Mouse (Mus musculus) embryonic facial prominence, embryonic 12.5 days (tissue): ENCODE measurements around the gene Trex2. TPM values are rescaled to one million over a fixed set of nuclear protein-coding genes. Genes with fewer than 3 reads are reported as not detected.

Experiments
- ATAC-seq: fragments of 200-750 bp; cut with Nextera tagmentation; 2 replicates; pipeline ENCODE4 v1.8.0; 2017; ENCODE audit not compliant: insufficient number of reproducible peaks, insufficient read depth, low FRiP score, low TSS enrichment
- H3K27ac ChIP-seq: fragments of 300-500 bp; sonication (generic); 2 replicates; pipeline ENCODE4 v1.5.1; 2016; ENCODE audit warnings: mild to moderate bottlenecking
- H3K27me3 ChIP-seq: fragments of 300-500 bp; sonication (generic); 2 replicates; pipeline ENCODE4 v1.6.1; 2016; ENCODE audit warnings: mild to moderate bottlenecking, moderate library complexity
- H3K36me3 ChIP-seq: fragments of 300-500 bp; sonication (generic); 2 replicates; pipeline ENCODE4 v1.6.1; 2016; ENCODE audit warnings: mild to moderate bottlenecking
- H3K4me1 ChIP-seq: fragments of 300-500 bp; sonication (generic); 2 replicates; pipeline ENCODE4 v1.6.1; 2016
- H3K4me2 ChIP-seq: fragments of 300-500 bp; sonication (generic); replicated peaks from 2 replicates; pipeline ENCODE4 v1.6.1; 2016; ENCODE audit warnings: mild to moderate bottlenecking, moderate library complexity
- H3K4me3 ChIP-seq: fragments of 300-500 bp; sonication (generic); 2 replicates; pipeline ENCODE4 v1.5.1; 2016; ENCODE audit warnings: mild to moderate bottlenecking
- H3K9ac ChIP-seq: fragments of 300-500 bp; sonication (generic); 2 replicates; pipeline ENCODE4 v1.6.1; 2016; ENCODE audit warnings: mild to moderate bottlenecking, moderate library complexity
- H3K9me3 ChIP-seq: fragments of 300-500 bp; sonication (generic); 2 replicates; pipeline ENCODE4 v1.6.1; 2016; ENCODE audit warnings: mild to moderate bottlenecking, moderate library complexity
- WGBS: fragments of 180-500 bp; shearing (Covaris S2); methylation state at CpG from one replicate; pipeline ENCODE4 v1.1.7; 2016; 5-methylcytosine and 5-hydroxymethylcytosine counted together
- polyA plus RNA-seq: library from polyadenylated mRNA; unstranded; fragments of >200 nt; fragmentation: Nextera tagmentation; extraction: Ambion mirVana; gene quantifications from 2 replicates; pipeline ENCODE4 v1.2.1, GENCODE M21; 2016

The Trex2 gene
- polyA plus RNA-seq, result not detected in 2 replicates

GRCm38 (mm10) chrX:73435252-73435651 lies at the start of gene Trex2:
Gene Trex2 (minus strand): TSS chrX:73435344.
- Histone ChIP-seq H3K27ac (no peak within 1 kb of the TSS), H3K27me3 (no peaks in the 10 kb centered on the region), H3K9me3 (no peaks in the 10 kb centered on the region), H3K9ac (no peak within 1 kb of the TSS), H3K4me1 (no peaks in the 10 kb centered on the region), H3K4me2 (no peak within 1 kb of the TSS), H3K4me3 (no peak within 1 kb of the TSS), H3K36me3 (peaks cover 8% of the 10 kb centered on the region; the same call in 1 of the 2 replicates)
- WGBS, result 81% methylated on average over 11 of the region's 11 CpGs
- no peak for ATAC-seq

DNA sequence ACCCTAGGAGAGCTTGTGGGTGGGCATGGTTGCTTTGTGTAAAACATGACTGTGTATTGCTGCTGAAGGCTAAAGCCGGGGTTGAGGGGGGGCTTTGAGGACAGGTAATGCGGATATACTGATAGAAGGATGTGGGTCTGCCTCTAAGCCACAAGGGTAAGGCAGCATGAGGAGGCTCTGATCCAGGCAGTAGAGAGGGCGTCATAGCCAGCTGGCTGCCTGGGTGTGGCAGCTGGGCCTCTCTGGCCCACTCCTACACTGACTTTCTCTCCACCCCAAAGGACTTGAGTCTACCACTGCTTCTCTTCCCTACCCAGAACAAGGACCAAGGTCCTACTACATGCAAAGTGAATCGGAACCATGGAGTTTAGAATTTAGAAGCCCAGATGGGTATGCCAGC lies 49.7 kb upstream of the Trex2 start:
- Histone ChIP-seq H3K4me1 (peaks cover 3% of the 10 kb centered on the region; the same call in 1 of the 2 replicates), H3K27ac (no peak overlapping the region), H3K36me3 (no peaks in the 10 kb centered on the region), H3K9ac (no peak overlapping the region), H3K4me3 (peak overlapping the region; percentile 39; the same call in 1 of the 2 replicates), H3K9me3 (no peaks in the 10 kb centered on the region), H3K27me3 (peaks cover 4% of the 10 kb centered on the region), H3K4me2 (peak overlapping the region; percentile 56)
- ATAC-seq, result no peak
- WGBS, result 84% methylated on average over 4 of the region's 4 CpGs

- H3K36me3 ChIP-seq, result no peaks in the 10 kb centered on the region
- peaks cover 4% of the 10 kb centered on the region for H3K27me3 ChIP-seq
- peak overlapping the region; percentile 57; the same call in 1 of the 2 replicates for H3K27ac ChIP-seq
- peak overlapping the region; percentile 56 for H3K4me2 ChIP-seq
- no peaks in the 10 kb centered on the region for H3K9me3 ChIP-seq
- H3K4me3 ChIP-seq, result peak overlapping the region; percentile 39
- 56% methylated on average over 1 of the region's 1 CpGs for WGBS
- ATAC-seq, result no peak
- H3K9ac ChIP-seq, result peak overlapping the region; percentile 52
- H3K4me1 ChIP-seq, result peaks cover 3% of the 10 kb centered on the region; the same call in 1 of the 2 replicates
Observed at GRCm38 (mm10) chrX:73484076-73484475, 48.9 kb upstream of the Trex2 start.

GRCm38 (mm10) chrX:73483484-73483810 lies 48.3 kb upstream of the Trex2 start, which contains the start of gene Bgn:
Gene Bgn (plus strand): TSS chrX:73483602.
- peaks cover 4% of the 10 kb centered on the region for H3K27me3 ChIP-seq
- H3K4me2 ChIP-seq, result peak within 1 kb of the TSS; percentile 56
- H3K4me1 ChIP-seq, result peaks cover 3% of the 10 kb centered on the region; the same call in 1 of the 2 replicates
- H3K27ac ChIP-seq, result peak within 1 kb of the TSS; percentile 57; the same call in 1 of the 2 replicates
- WGBS, result 31% methylated on average over 9 of the region's 14 CpGs
- H3K9ac ChIP-seq, result peak within 1 kb of the TSS; percentile 52
- no peak for ATAC-seq
- H3K36me3 ChIP-seq, result no peaks in the 10 kb centered on the region
- H3K9me3 ChIP-seq, result no peaks in the 10 kb centered on the region
- H3K4me3 ChIP-seq, result peak within 1 kb of the TSS; percentile 39

DNA sequence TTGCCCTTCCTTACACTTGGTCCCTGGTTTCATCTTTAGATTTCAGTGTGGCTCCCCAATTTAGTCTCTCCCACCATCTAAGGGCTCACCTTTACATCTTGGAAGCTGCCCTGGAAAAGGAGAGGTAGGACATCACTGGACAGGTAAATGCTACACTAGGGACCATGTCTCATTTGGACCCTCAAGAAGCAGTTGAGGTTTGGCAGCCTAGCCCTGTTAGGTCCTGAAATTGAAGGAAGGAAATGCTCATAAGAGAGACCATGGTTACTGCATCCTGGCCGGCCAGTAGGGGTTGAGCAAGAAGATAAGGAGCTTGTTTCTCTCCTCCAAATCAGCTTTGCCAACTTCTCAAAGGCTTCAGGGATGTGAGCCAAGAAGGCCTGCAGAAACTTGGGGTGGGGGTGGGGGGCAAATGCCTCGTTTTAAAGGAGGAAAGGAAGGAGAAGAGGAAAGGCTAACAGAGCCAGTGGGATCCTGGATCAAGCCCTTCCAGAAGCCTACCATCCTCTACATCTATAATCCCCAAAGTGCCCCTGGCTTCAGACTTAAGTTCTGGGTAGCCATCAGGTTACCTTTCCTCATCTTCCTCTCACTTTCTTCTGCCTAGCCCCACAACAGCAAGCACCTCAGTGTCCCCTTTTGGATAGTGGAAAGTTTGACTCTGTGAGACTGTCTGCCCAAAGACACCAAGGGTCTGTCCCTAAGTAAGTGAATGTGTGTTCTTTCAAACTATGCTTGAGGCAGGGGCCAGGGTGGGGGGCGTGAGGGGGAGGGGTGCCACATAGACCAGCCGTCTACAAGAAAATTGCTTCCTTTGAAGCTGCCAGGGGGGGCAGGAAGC lies 47.7 kb upstream of the Trex2 start:
- peak overlapping the region; percentile 39; the same call in 1 of the 2 replicates for H3K4me3 ChIP-seq
- no peaks in the 10 kb centered on the region for H3K9me3 ChIP-seq
- WGBS, result 33% methylated on average over 3 of the region's 4 CpGs
- H3K4me2 ChIP-seq, result peak overlapping the region; percentile 56
- peak overlapping the region; percentile 52; the same call in 1 of the 2 replicates for H3K9ac ChIP-seq
- H3K36me3 ChIP-seq, result no peaks in the 10 kb centered on the region
- H3K4me1 ChIP-seq, result peaks cover 3% of the 10 kb centered on the region; the same call in 1 of the 2 replicates
- peaks cover 8% of the 10 kb centered on the region for H3K27me3 ChIP-seq
- H3K27ac ChIP-seq, result 0 out of 2 replicates have a peak overlapping the region, but pooled peaks have one; percentile 23
- no peak for ATAC-seq

GRCm38 (mm10) chrX:73480334-73480733 lies 45.2 kb upstream of the Trex2 start:
- no peak overlapping the region for H3K9ac ChIP-seq
- H3K4me2 ChIP-seq, result no peak overlapping the region
- no peak overlapping the region for H3K4me3 ChIP-seq
- H3K9me3 ChIP-seq, result no peaks in the 10 kb centered on the region
- 27% methylated on average over 2 of the region's 2 CpGs for WGBS
- ATAC-seq, result no peak
- H3K36me3 ChIP-seq, result no peaks in the 10 kb centered on the region
- peak overlapping the region; percentile 41 for H3K27ac ChIP-seq
- peaks cover 8% of the 10 kb centered on the region; the same call in 1 of the 2 replicates for H3K27me3 ChIP-seq
- peaks cover 11% of the 10 kb centered on the region; the same call in 1 of the 2 replicates for H3K4me1 ChIP-seq

- no peak for ATAC-seq
- Histone ChIP-seq H3K9me3 (no peaks in the 10 kb centered on the region), H3K9ac (no peak overlapping the region), H3K27me3 (peaks cover 8% of the 10 kb centered on the region; the same call in 1 of the 2 replicates), H3K4me1 (peaks cover 13% of the 10 kb centered on the region; the same call in 1 of the 2 replicates), H3K36me3 (no peaks in the 10 kb centered on the region), H3K4me2 (no peak overlapping the region), H3K4me3 (no peak overlapping the region), H3K27ac (peak overlapping the region; percentile 41)
Observed at GRCm38 (mm10) chrX:73479656-73480055, 44.5 kb upstream of the Trex2 start.

DNA sequence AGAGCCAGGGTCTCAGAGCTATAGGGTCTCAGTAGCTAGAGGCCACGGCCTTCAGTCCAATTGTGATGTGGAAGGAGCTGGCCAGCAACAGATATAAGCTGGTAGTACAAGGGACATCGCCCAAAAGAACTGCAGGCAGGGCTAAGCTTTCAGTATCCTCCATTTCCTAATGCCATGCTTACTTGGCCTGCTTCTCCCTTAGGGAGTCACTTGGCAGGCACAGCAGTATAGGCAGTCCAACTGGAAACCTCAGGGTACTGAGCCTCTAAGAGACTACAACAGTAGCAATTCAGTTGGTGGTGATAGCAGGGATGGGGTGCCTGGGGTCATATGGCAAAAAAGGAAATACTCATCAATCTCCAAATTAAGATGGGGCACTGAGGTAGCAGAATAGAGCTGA lies 42.4 kb upstream of the Trex2 start:
- Histone ChIP-seq H3K4me3 (no peak overlapping the region), H3K27me3 (0 out of 2 replicates have a peak, but pooled peaks cover 4% of the 10 kb centered on the region)

GRCm38 (mm10) chrX:73476621-73477020 lies 41.5 kb upstream of the Trex2 start:
- 40% methylated on average over 2 of the region's 2 CpGs for WGBS
- peaks cover 18% of the 10 kb centered on the region; the same call in 1 of the 2 replicates for H3K4me1 ChIP-seq
- 0 out of 2 replicates have a peak, but pooled peaks cover 4% of the 10 kb centered on the region for H3K27me3 ChIP-seq
- peak overlapping the region; percentile 36 for H3K27ac ChIP-seq
- no peak overlapping the region for H3K9ac ChIP-seq
- no peaks in the 10 kb centered on the region for H3K9me3 ChIP-seq
- no peaks in the 10 kb centered on the region for H3K36me3 ChIP-seq
- ATAC-seq, result no peak
- no peak overlapping the region for H3K4me2 ChIP-seq
- no peak overlapping the region for H3K4me3 ChIP-seq

More for the DNA sequence above, 42.4 kb upstream of the Trex2 start:
- no peak overlapping the region for H3K4me2 ChIP-seq
- no peaks in the 10 kb centered on the region for H3K36me3 ChIP-seq
- peaks cover 18% of the 10 kb centered on the region; the same call in 1 of the 2 replicates for H3K4me1 ChIP-seq
- H3K9me3 ChIP-seq, result no peaks in the 10 kb centered on the region
- no peak overlapping the region for H3K9ac ChIP-seq
- 86% methylated on average over 2 of the region's 2 CpGs for WGBS
- H3K27ac ChIP-seq, result no peak overlapping the region
- no peak for ATAC-seq

- no peak overlapping the region for H3K4me2 ChIP-seq
- 83% methylated on average over 1 of the region's 1 CpGs for WGBS
- no peak for ATAC-seq
- H3K4me3 ChIP-seq, result no peak overlapping the region
- peak overlapping the region; percentile 86 for H3K27ac ChIP-seq
- peaks cover 18% of the 10 kb centered on the region; the same call in 1 of the 2 replicates for H3K4me1 ChIP-seq
- H3K36me3 ChIP-seq, result no peaks in the 10 kb centered on the region
- H3K9me3 ChIP-seq, result no peaks in the 10 kb centered on the region
- H3K27me3 ChIP-seq, result 0 out of 2 replicates have a peak, but pooled peaks cover 4% of the 10 kb centered on the region
- no peak overlapping the region for H3K9ac ChIP-seq
Observed at GRCm38 (mm10) chrX:73475658-73476256, 40.6 kb upstream of the Trex2 start.

GRCm38 (mm10) chrX:73474340-73475165 lies 39.4 kb upstream of the Trex2 start:
- H3K9me3 ChIP-seq, result no peaks in the 10 kb centered on the region
- peak overlapping the region; percentile 86 for H3K27ac ChIP-seq
- 0 out of 2 replicates have a peak, but pooled peaks cover 4% of the 10 kb centered on the region for H3K27me3 ChIP-seq
- H3K4me2 ChIP-seq, result no peak overlapping the region
- no peak overlapping the region for H3K9ac ChIP-seq
- H3K4me1 ChIP-seq, result peaks cover 18% of the 10 kb centered on the region; the same call in 1 of the 2 replicates
- peak; percentile 77; the same call in 1 of the 2 replicates for ATAC-seq
- WGBS, result 31% methylated on average over 12 of the region's 12 CpGs
- H3K4me3 ChIP-seq, result no peak overlapping the region
- H3K36me3 ChIP-seq, result no peaks in the 10 kb centered on the region
